Mouse (Mus musculus) stomach, embryonic 15.5 days (tissue): ENCODE results near the gene Slc36a1. TPM values are rescaled to one million over a fixed set of nuclear protein-coding genes. Genes with fewer than 3 reads are reported as not detected.

Source experiments
- ATAC-seq: fragments of 200-750 bp; cut with Nextera tagmentation; 2 replicates; pipeline ENCODE4 v1.8.0; 2017; ENCODE audit warnings: low read depth, moderate number of reproducible peaks, moderate TSS enrichment; ENCODE audit not compliant: insufficient read depth, low FRiP score
- H3K27ac ChIP-seq: fragments of 300-500 bp; sonication (generic); 2 replicates; pipeline ENCODE4 v1.5.1; 2015; ENCODE audit warnings: mild to moderate bottlenecking, inconsistent platforms
- H3K27me3 ChIP-seq: fragments of 300-500 bp; sonication (generic); replicated peaks from 2 replicates; pipeline ENCODE4 v1.6.1; 2015; ENCODE audit warnings: inconsistent platforms
- H3K36me3 ChIP-seq: fragments of 300-500 bp; sonication (generic); 2 replicates; pipeline ENCODE4 v1.6.1; 2015; ENCODE audit warnings: inconsistent platforms
- H3K4me1 ChIP-seq: fragments of 300-500 bp; sonication (generic); 2 replicates; pipeline ENCODE4 v1.6.1; 2015; ENCODE audit warnings: inconsistent platforms
- H3K4me2 ChIP-seq: fragments of 300-500 bp; sonication (generic); 2 replicates; pipeline ENCODE4 v1.6.1; 2015; ENCODE audit warnings: mild to moderate bottlenecking, inconsistent platforms
- H3K4me3 ChIP-seq: fragments of 300-500 bp; sonication (generic); replicated peaks from 2 replicates; pipeline ENCODE4 v1.5.1; 2015; ENCODE audit warnings: inconsistent platforms
- H3K9ac ChIP-seq: fragments of 300-500 bp; sonication (generic); 2 replicates; pipeline ENCODE4 v1.6.1; 2015; ENCODE audit warnings: inconsistent platforms
- H3K9me3 ChIP-seq: fragments of 300-500 bp; sonication (generic); 2 replicates; pipeline ENCODE4 v1.6.1; 2016; ENCODE audit warnings: inconsistent platforms
- WGBS: fragments of 180-500 bp; shearing (Covaris S2); methylation state at CpG from one replicate; pipeline ENCODE4 v1.1.7; 2015; 5-methylcytosine and 5-hydroxymethylcytosine counted together
- polyA plus RNA-seq: library from polyadenylated mRNA; unstranded; fragments of >200 nt; fragmentation: Nextera tagmentation; extraction: Ambion mirVana; gene quantifications from 2 replicates; pipeline ENCODE4 v1.2.1, GENCODE M21; 2015

Slc36a1 gene
- polyA plus RNA-seq, 1 experiment from 2014 or later: 2.1 TPM

DNA sequence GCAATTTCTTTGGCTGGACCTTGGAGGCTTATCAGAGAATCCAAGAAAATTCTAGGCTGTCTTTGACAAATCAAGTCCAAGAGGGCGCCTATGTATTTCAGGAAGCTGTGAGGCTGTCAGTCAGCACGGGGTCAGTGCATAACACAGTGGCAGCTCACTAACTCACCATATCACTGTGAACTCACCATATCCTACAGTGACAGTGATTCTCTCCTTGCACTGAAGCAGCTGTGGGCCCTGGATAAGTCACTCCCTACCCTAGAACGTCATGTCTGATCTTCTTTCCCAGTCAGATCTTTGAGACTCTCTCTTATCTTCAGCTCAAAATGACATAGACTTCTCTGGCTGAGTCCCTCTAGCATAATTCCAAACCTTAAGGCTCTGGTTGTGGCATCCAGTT is 35.3 kb downstream of the Slc36a1 start:
- H3K27ac ChIP-seq: no peak overlapping the region
- H3K36me3 ChIP-seq: no peaks in the 10 kb centered on the region
- no peaks in the 10 kb centered on the region for H3K9me3 ChIP-seq
- no peak overlapping the region for H3K4me3 ChIP-seq
- H3K27me3 ChIP-seq: no peaks in the 10 kb centered on the region
- ATAC-seq: no peak
- H3K4me1 ChIP-seq: no peaks in the 10 kb centered on the region
- WGBS: 72% methylated on average over 3 of the region's 3 CpGs
- no peak overlapping the region for H3K9ac ChIP-seq
- no peak overlapping the region for H3K4me2 ChIP-seq

DNA sequence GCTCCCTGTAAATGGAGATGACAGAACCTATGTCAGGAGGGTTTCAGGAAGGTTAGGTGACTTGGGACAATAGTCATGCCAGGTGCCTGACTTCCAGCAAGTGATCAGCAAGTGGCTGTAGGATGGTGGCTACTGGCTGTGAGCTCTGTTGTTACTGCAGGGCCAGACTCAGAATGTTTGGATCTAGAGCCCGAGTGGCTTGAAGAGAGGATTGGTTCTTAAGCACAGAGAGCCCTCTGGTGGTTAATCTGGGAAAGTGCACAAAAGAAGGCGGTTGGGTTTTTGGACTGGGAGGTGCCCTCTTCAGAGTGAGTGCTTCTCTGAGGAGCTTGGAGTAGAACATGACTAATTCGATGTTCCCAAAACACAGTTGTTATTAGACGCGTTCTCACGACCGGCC is 36.4 kb downstream of the Slc36a1 start:
- Histone ChIP-seq H3K9me3 (no peaks in the 10 kb centered on the region), H3K27me3 (no peaks in the 10 kb centered on the region), H3K4me1 (no peaks in the 10 kb centered on the region), H3K36me3 (no peaks in the 10 kb centered on the region), H3K27ac (no peak overlapping the region), H3K4me2 (no peak overlapping the region), H3K9ac (no peak overlapping the region), H3K4me3 (no peak overlapping the region)
- ATAC-seq: no peak
- 58% methylated on average over 7 of the region's 7 CpGs for WGBS

DNA sequence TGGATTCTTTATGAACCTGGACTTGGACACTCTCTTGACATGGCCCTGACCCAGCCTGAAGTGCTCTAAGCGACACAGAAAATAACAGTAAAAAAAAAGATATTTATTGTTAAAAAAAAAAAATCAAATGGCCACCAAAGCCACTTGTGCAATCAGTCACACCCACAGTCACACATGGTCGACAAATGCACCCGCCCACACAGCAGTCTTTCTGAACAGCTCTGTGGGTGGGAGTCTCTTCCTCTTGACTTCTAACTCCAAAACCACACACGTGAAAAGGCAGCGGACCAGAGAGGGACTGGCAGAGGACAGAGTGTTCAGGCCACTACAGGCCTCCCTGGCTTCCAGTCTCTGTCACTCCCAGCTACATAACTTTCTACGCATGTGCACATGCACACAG is 46.4 kb downstream of the Slc36a1 start:
- Histone ChIP-seq H3K36me3 (no peaks in the 10 kb centered on the region), H3K4me1 (no peaks in the 10 kb centered on the region), H3K27ac (no peak overlapping the region), H3K4me2 (no peak overlapping the region), H3K9ac (no peak overlapping the region), H3K27me3 (no peaks in the 10 kb centered on the region), H3K9me3 (no peaks in the 10 kb centered on the region), H3K4me3 (no peak overlapping the region)
- no peak for ATAC-seq
- 74% methylated on average over 6 of the region's 6 CpGs for WGBS

DNA sequence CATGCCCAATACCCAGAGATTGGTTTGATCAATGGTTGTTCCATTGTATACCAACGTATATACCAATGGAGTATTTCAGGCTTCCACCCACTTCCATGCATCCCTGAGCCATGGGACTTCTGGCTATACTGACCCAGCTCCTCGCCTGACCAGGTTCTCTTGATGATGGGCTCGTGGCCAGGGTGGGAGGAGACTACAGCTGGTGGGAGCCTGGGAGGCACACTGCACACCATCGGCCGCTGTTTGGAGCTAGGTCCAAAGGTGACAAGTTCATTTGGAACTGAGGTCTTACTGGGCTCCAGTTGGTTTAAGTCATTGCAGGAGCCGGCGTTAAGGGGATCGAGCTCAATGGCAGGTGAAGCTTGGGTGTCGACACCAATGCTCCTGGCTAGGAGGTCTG is 49.2 kb downstream of the Slc36a1 start:
- Histone ChIP-seq H3K27me3 (no peaks in the 10 kb centered on the region), H3K36me3 (no peaks in the 10 kb centered on the region), H3K4me1 (no peaks in the 10 kb centered on the region), H3K4me3 (no peak overlapping the region), H3K4me2 (no peak overlapping the region), H3K27ac (no peak overlapping the region), H3K9ac (no peak overlapping the region), H3K9me3 (no peaks in the 10 kb centered on the region)
- ATAC-seq: no peak
- 86% methylated on average over 9 of the region's 9 CpGs for WGBS

DNA sequence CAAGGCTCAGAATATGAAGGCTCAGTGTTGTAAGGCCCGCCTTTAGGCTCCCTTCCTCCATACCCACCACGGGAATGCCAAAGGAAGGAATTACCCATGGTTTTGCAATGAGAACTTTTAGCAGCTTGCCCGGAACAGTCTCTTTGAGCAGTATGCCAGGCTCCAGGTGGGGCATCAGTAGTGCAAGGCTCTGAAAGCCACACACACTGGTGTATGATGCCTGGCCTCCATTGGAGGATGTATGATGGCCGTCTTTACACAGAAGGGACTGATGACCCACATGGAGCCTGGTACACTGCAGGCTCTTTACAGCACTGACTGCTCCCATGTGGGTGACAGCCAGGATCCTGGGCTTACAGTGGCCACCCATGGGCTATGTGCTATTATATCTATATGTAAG is 57.0 kb downstream of the Slc36a1 start:
- Histone ChIP-seq H3K4me3 (no peak overlapping the region), H3K4me1 (no peaks in the 10 kb centered on the region), H3K9ac (no peak overlapping the region), H3K27me3 (no peaks in the 10 kb centered on the region), H3K36me3 (no peaks in the 10 kb centered on the region), H3K27ac (no peak overlapping the region), H3K9me3 (no peaks in the 10 kb centered on the region), H3K4me2 (no peak overlapping the region)
- 83% methylated on average over 4 of the region's 4 CpGs for WGBS
- ATAC-seq: no peak

DNA sequence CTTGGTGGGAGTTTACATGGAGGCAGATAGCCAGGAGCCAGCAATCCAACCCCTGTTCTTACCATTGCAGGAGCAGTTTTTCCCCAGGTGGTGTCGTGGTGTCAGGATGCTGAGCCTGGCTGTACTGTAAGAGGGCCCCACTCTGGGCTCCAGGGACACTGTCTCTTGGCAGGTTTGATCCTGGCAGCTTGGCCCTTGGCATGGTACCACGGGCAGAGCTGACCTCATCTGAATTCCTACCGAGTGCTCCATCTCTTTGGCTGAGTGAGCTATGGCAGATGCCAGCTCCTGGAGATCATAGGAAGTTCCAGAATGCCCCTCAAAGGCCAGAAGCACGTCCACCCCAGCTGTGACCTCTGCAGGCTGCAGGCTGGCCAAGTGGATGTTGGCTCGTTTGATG is 57.9 kb downstream of the Slc36a1 start:
- no peak for ATAC-seq
- no peaks in the 10 kb centered on the region for H3K9me3 ChIP-seq
- no peaks in the 10 kb centered on the region for H3K27me3 ChIP-seq
- no peak overlapping the region for H3K4me3 ChIP-seq
- no peak overlapping the region for H3K27ac ChIP-seq
- no peaks in the 10 kb centered on the region for H3K36me3 ChIP-seq
- no peak overlapping the region for H3K9ac ChIP-seq
- H3K4me1 ChIP-seq: no peaks in the 10 kb centered on the region
- 64% methylated on average over 5 of the region's 5 CpGs for WGBS
- no peak overlapping the region for H3K4me2 ChIP-seq

DNA sequence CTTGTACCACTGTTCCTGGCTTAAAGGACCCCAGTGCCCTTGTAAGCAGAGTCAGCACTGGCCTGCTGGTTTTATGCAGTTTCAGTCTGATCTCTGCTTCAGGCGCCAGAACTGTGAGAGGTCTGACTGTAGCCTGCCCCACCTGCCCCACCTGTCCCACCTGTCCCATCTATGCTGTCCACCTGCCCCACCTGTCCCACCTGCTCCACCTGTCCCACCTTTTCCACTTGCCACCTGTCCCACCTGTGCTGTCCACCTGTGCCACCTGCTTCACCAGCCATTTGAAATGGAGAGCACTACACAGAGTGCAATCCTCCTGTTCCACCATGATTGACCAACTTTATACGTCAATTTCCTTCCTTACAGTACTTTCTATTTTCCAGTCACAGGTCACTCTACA is 60.2 kb downstream of the Slc36a1 start:
- Histone ChIP-seq H3K36me3 (no peaks in the 10 kb centered on the region), H3K4me1 (no peaks in the 10 kb centered on the region), H3K27ac (no peak overlapping the region), H3K9ac (no peak overlapping the region), H3K27me3 (no peaks in the 10 kb centered on the region), H3K4me3 (no peak overlapping the region), H3K4me2 (no peak overlapping the region), H3K9me3 (no peaks in the 10 kb centered on the region)
- WGBS: 71% methylated on average over 2 of the region's 2 CpGs
- ATAC-seq: no peak

- Histone ChIP-seq H3K36me3 (no peaks in the 10 kb centered on the region), H3K9ac (no peak overlapping the region), H3K4me2 (no peak overlapping the region), H3K9me3 (no peaks in the 10 kb centered on the region), H3K4me3 (no peak overlapping the region), H3K4me1 (no peaks in the 10 kb centered on the region), H3K27me3 (no peaks in the 10 kb centered on the region), H3K27ac (no peak overlapping the region)
- no peak for ATAC-seq
- 71% methylated on average over 2 of the region's 2 CpGs for WGBS
These were observed 61.5 kb downstream of the Slc36a1 start for GRCm38 (mm10) chr11:55265647-55266046.

DNA sequence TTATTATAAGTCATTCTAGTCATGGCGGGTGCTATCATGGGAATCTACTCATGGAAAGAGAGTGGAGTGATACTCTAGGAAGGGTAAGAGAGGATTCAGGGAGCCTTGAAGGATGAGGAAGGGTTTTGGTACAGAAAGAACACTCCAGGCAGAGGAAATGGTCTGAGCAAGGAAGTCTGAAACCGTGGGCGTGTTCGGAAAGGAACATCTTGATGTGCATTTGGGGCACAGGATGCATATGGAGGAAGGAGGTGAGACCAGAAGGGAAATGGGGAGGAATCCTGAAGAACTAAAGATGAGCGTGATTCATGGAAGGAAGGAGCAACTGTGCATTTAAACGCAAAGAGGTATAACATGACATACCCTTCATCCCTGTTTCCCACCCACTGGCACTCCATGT is 64.4 kb downstream of the Slc36a1 start:
- no peaks in the 10 kb centered on the region for H3K36me3 ChIP-seq
- WGBS: 87% methylated on average over 6 of the region's 6 CpGs
- no peaks in the 10 kb centered on the region for H3K27me3 ChIP-seq
- no peak overlapping the region for H3K4me2 ChIP-seq
- no peaks in the 10 kb centered on the region for H3K4me1 ChIP-seq
- ATAC-seq: no peak
- no peaks in the 10 kb centered on the region for H3K9me3 ChIP-seq
- no peak overlapping the region for H3K9ac ChIP-seq
- no peak overlapping the region for H3K4me3 ChIP-seq
- H3K27ac ChIP-seq: no peak overlapping the region

- no peak for ATAC-seq
- Histone ChIP-seq H3K4me2 (no peak overlapping the region), H3K4me1 (no peaks in the 10 kb centered on the region), H3K9ac (no peak overlapping the region), H3K4me3 (no peak overlapping the region), H3K27ac (no peak overlapping the region), H3K36me3 (no peaks in the 10 kb centered on the region), H3K9me3 (no peaks in the 10 kb centered on the region), H3K27me3 (no peaks in the 10 kb centered on the region)
- WGBS: 71% methylated on average over 6 of the region's 6 CpGs
These were observed 70.6 kb downstream of the Slc36a1 start for GRCm38 (mm10) chr11:55274756-55275155.

Other genes with a start within 250 kb of the Slc36a1 start
- 20.0 and 20.5 TPM in 2 replicates for gene Tnip1, start 241.4 kb upstream of the Slc36a1 start, polyA plus RNA-seq
- gene Anxa6, start 170.9 kb upstream of the Slc36a1 start, polyA plus RNA-seq: 307 and 346 TPM in 2 replicates
- 3.1 and 3.2 TPM in 2 replicates for gene Ccdc69, start 126.2 kb upstream of the Slc36a1 start, polyA plus RNA-seq
- gene Gm2a, start 106.2 kb upstream of the Slc36a1 start, polyA plus RNA-seq: 21.7 and 22.2 TPM in 2 replicates
- 0.08 TPM in 1 of 2 replicates, not detected in the other for gene Slc36a3, start 52.6 kb upstream of the Slc36a1 start, polyA plus RNA-seq
- 0.66 and 2.0 TPM in 2 replicates for gene Slc36a2, start 19.3 kb upstream of the Slc36a1 start, polyA plus RNA-seq
- 0.62 and 0.69 TPM in 2 replicates for gene Fat2, start 132.2 kb downstream of the Slc36a1 start, polyA plus RNA-seq
- gene Sparc, start 218.8 kb downstream of the Slc36a1 start, polyA plus RNA-seq: 1,683 and 1,927 TPM in 2 replicates